Mouse (Mus musculus) forebrain, embryonic 16.5 days (tissue): ENCODE measurements around the gene Grk5. TPM values are rescaled to one million over a fixed set of nuclear protein-coding genes. Genes with fewer than 3 reads are reported as not detected.

Experiments used
- ATAC-seq: fragments of 200-750 bp; cut with Nextera tagmentation; 2 replicates; pipeline ENCODE4 v1.8.0; 2017; ENCODE audit warnings: mild to moderate bottlenecking, moderate library complexity
- H3K27ac ChIP-seq: fragments of 300-500 bp; sonication (generic); 2 replicates; pipeline ENCODE4 v1.5.1; 2014; ENCODE audit warnings: low read length, control low read depth
- H3K27me3 ChIP-seq: fragments of 300-500 bp; sonication (generic); replicated peaks from 2 replicates; pipeline ENCODE4 v1.6.1; 2014; ENCODE audit warnings: low read length; ENCODE audit not compliant: control insufficient read depth, insufficient read depth
- H3K36me3 ChIP-seq: fragments of 300-500 bp; sonication (generic); 2 replicates; pipeline ENCODE4 v1.6.1; 2014; ENCODE audit not compliant: control insufficient read depth, insufficient read depth
- H3K4me1 ChIP-seq: fragments of 300-500 bp; sonication (generic); replicated peaks from 2 replicates; pipeline ENCODE4 v1.6.1; 2014; ENCODE audit warnings: low read length; ENCODE audit not compliant: control insufficient read depth, insufficient read depth
- H3K4me2 ChIP-seq: fragments of 300-500 bp; sonication (generic); 2 replicates; pipeline ENCODE4 v1.6.1; 2014; ENCODE audit warnings: mild to moderate bottlenecking, low read length, control low read depth
- H3K4me3 ChIP-seq: fragments of 300-500 bp; sonication (generic); replicated peaks from 2 replicates; pipeline ENCODE4 v1.5.1; 2014; ENCODE audit warnings: mild to moderate bottlenecking, low read length, control low read depth
- H3K9ac ChIP-seq: fragments of 300-500 bp; sonication (generic); replicated peaks from 2 replicates; pipeline ENCODE4 v1.6.1; 2014; ENCODE audit warnings: low read depth, low read length, control low read depth
- H3K9me3 ChIP-seq: fragments of 300-500 bp; sonication (generic); 2 replicates; pipeline ENCODE4 v1.6.1; 2016; ENCODE audit warnings: low read length; ENCODE audit not compliant: control insufficient read depth
- WGBS: fragments of 180-500 bp; shearing (Covaris S2); extraction: QIAGEN DNeasy Blood & Tissue Kit; methylation state at CpG from one replicate; pipeline ENCODE4 v1.1.7; 2014; 5-methylcytosine and 5-hydroxymethylcytosine counted together
- polyA plus RNA-seq: library from polyadenylated mRNA; unstranded; fragments of >200 nt; fragmentation: Nextera tagmentation; extraction: Ambion mirVana; gene quantifications from 2 replicates; pipeline ENCODE4 v1.2.1, GENCODE M21; 2015

The Grk5 gene
- polyA plus RNA-seq, 1 experiment from 2014 or later, result 2.4 TPM

GRCm38 (mm10) chr19:60981894-60982293 is 92.3 kb downstream of the Grk5 start:
- no peak for ATAC-seq
- H3K4me2 ChIP-seq, result no peak overlapping the region
- H3K9ac ChIP-seq, result no peak overlapping the region
- H3K4me3 ChIP-seq, result no peak overlapping the region
- no peak overlapping the region for H3K27ac ChIP-seq
- no peaks in the 10 kb centered on the region for H3K4me1 ChIP-seq
- no peaks in the 10 kb centered on the region for H3K36me3 ChIP-seq
- H3K9me3 ChIP-seq, result no peaks in the 10 kb centered on the region
- 93% methylated on average over 2 of the region's 2 CpGs for WGBS
- H3K27me3 ChIP-seq, result no peaks in the 10 kb centered on the region

DNA sequence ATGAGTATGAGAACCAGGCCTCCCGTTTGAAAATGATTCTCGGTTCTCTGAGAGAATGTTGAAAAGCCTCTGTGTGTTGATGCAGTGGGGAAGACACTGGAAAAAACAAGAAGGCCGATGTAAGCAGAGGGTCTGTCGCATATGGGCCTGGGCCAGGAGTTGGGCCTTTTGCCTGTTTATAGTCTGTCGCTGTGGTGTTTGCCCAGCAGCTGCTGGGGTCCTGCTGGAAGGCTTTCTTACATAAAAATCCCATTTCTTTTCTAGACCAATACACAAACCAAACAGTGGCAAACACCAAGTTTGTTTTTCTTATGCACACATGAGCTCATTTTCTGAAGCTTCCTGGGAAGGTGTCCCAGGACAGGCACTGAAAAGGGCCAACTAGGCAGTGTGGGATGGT is 100.2 kb downstream of the Grk5 start:
- 0 out of 2 replicates have a peak, but pooled peaks cover 2% of the 10 kb centered on the region for H3K4me1 ChIP-seq
- H3K27me3 ChIP-seq, result no peaks in the 10 kb centered on the region
- H3K36me3 ChIP-seq, result no peaks in the 10 kb centered on the region
- H3K4me2 ChIP-seq, result no peak overlapping the region
- H3K9me3 ChIP-seq, result no peaks in the 10 kb centered on the region
- no peak for ATAC-seq
- WGBS, result 80% methylated on average over 5 of the region's 5 CpGs
- no peak overlapping the region for H3K9ac ChIP-seq
- no peak overlapping the region for H3K27ac ChIP-seq
- H3K4me3 ChIP-seq, result no peak overlapping the region

- H3K27ac ChIP-seq, result no peak overlapping the region
- 88% methylated on average over 3 of the region's 3 CpGs for WGBS
- no peak overlapping the region for H3K4me3 ChIP-seq
- H3K27me3 ChIP-seq, result no peaks in the 10 kb centered on the region
- 0 out of 2 replicates have a peak, but pooled peaks cover 2% of the 10 kb centered on the region for H3K4me1 ChIP-seq
- H3K9ac ChIP-seq, result no peak overlapping the region
- H3K36me3 ChIP-seq, result no peaks in the 10 kb centered on the region
- no peaks in the 10 kb centered on the region for H3K9me3 ChIP-seq
- no peak for ATAC-seq
- H3K4me2 ChIP-seq, result no peak overlapping the region
These were observed 104.7 kb downstream of the Grk5 start for GRCm38 (mm10) chr19:60994214-60994613.

- 72% methylated on average over 2 of the region's 2 CpGs for WGBS
- H3K9me3 ChIP-seq, result no peaks in the 10 kb centered on the region
- no peaks in the 10 kb centered on the region for H3K36me3 ChIP-seq
- no peak overlapping the region for H3K4me3 ChIP-seq
- no peak overlapping the region for H3K27ac ChIP-seq
- 0 out of 2 replicates have a peak, but pooled peaks cover under 1% of the 10 kb centered on the region for H3K4me1 ChIP-seq
- no peak overlapping the region for H3K9ac ChIP-seq
- ATAC-seq, result no peak
- no peak overlapping the region for H3K4me2 ChIP-seq
- H3K27me3 ChIP-seq, result no peaks in the 10 kb centered on the region
These were observed 105.3 kb downstream of the Grk5 start for GRCm38 (mm10) chr19:60994845-60995244.

DNA sequence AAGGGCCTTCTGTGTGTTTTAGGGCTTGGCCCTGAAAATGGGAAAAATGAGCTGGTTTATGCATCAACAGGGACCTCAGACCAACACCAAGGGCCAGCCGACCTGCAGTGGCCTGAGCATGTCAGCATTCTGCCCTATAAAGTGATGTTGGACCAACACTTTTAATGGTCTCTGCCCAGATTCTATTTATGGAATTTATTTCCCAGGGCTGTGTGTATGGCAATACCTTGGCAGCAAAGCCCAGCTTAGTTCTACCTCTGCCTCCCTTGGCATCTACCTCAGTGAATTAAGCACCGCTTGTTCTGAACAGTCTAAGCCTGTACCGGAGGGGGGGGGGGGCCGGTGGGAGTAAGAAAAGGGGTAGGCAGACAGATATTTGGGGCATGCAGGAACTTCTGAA is 108.2 kb downstream of the Grk5 start:
- Histone ChIP-seq H3K4me1 (no peaks in the 10 kb centered on the region), H3K9ac (no peak overlapping the region), H3K9me3 (no peaks in the 10 kb centered on the region), H3K4me2 (no peak overlapping the region), H3K36me3 (no peaks in the 10 kb centered on the region), H3K4me3 (no peak overlapping the region), H3K27ac (no peak overlapping the region), H3K27me3 (no peaks in the 10 kb centered on the region)
- WGBS, result 82% methylated on average over 4 of the region's 4 CpGs
- no peak for ATAC-seq

DNA sequence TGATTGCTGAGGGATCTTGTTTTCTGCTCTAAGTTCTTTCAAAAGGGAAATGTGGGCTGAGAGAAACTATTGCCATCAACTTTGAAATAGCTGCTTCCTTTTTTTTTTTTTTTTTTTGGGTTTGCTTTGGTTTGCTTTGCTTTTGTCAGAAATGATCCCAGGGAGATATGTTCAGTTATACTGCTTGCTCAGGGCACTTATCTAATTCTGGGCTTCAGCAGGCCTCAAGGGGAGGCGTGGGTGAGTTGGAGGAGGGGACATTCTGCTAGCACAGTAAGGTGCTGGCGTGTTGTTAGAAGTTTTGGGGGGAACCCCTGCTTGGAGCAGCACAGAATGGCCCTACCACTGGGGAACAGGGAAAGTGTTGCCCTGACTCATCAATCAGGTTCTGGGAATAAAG is 110.1 kb downstream of the Grk5 start:
- Histone ChIP-seq H3K9me3 (no peaks in the 10 kb centered on the region), H3K9ac (no peak overlapping the region), H3K36me3 (no peaks in the 10 kb centered on the region), H3K27me3 (no peaks in the 10 kb centered on the region), H3K4me2 (no peak overlapping the region), H3K4me1 (no peaks in the 10 kb centered on the region), H3K4me3 (no peak overlapping the region), H3K27ac (no peak overlapping the region)
- no peak for ATAC-seq
- 68% methylated on average over 2 of the region's 2 CpGs for WGBS

- H3K27ac ChIP-seq, result no peak overlapping the region
- no peaks in the 10 kb centered on the region for H3K27me3 ChIP-seq
- no peaks in the 10 kb centered on the region for H3K9me3 ChIP-seq
- no peak for ATAC-seq
- H3K4me1 ChIP-seq, result no peaks in the 10 kb centered on the region
- H3K4me2 ChIP-seq, result no peak overlapping the region
- H3K36me3 ChIP-seq, result no peaks in the 10 kb centered on the region
- H3K9ac ChIP-seq, result no peak overlapping the region
- no peak overlapping the region for H3K4me3 ChIP-seq
- WGBS, result 99% methylated on average over 2 of the region's 2 CpGs
These were observed 111.4 kb downstream of the Grk5 start for GRCm38 (mm10) chr19:61000958-61001357.

GRCm38 (mm10) chr19:61009266-61009665 is 119.7 kb downstream of the Grk5 start:
- no peak overlapping the region for H3K9ac ChIP-seq
- ATAC-seq, result no peak
- no peaks in the 10 kb centered on the region for H3K27me3 ChIP-seq
- H3K4me1 ChIP-seq, result no peaks in the 10 kb centered on the region
- H3K9me3 ChIP-seq, result no peaks in the 10 kb centered on the region
- WGBS, result 82% methylated on average over 2 of the region's 2 CpGs
- H3K4me2 ChIP-seq, result no peak overlapping the region
- no peak overlapping the region for H3K27ac ChIP-seq
- no peaks in the 10 kb centered on the region for H3K36me3 ChIP-seq
- H3K4me3 ChIP-seq, result no peak overlapping the region

GRCm38 (mm10) chr19:61017477-61018266 is 128.1 kb downstream of the Grk5 start:
- H3K9me3 ChIP-seq, result no peaks in the 10 kb centered on the region
- no peak for ATAC-seq
- WGBS, result 97% methylated on average over 1 of the region's 1 CpGs
- H3K4me2 ChIP-seq, result no peak overlapping the region
- no peaks in the 10 kb centered on the region for H3K27me3 ChIP-seq
- H3K4me3 ChIP-seq, result no peak overlapping the region
- H3K9ac ChIP-seq, result no peak overlapping the region
- H3K27ac ChIP-seq, result no peak overlapping the region
- H3K4me1 ChIP-seq, result peaks cover 8% of the 10 kb centered on the region
- no peaks in the 10 kb centered on the region for H3K36me3 ChIP-seq
